Mouse (Mus musculus): Measurements from ENCODE around the gene Fgf11.

Gene Fgf11

DNA sequence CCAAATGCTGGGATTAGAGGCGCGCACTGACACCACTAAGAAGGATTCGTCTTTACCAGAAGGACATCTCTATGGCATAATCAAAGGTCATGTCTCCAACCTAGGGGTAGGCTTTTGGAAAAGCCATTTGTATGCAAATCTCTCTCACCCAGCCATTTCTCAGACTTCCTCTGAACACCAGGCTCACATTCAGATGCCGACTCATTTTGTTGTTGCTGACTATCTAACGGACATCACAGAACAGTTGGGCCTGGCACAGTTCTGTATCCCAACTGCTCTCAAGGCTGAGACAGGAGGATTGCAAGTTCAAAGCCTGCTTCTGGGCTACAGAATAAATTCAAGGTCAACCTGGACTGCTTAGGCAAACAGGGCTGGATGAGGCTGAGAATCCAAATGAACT lies 14.4 kb downstream of the Fgf11 start:
- in situ Hi-C loops (cut with MboI; ENCODE audit: low sequenced_read_pairs), result no loop called here

DNA sequence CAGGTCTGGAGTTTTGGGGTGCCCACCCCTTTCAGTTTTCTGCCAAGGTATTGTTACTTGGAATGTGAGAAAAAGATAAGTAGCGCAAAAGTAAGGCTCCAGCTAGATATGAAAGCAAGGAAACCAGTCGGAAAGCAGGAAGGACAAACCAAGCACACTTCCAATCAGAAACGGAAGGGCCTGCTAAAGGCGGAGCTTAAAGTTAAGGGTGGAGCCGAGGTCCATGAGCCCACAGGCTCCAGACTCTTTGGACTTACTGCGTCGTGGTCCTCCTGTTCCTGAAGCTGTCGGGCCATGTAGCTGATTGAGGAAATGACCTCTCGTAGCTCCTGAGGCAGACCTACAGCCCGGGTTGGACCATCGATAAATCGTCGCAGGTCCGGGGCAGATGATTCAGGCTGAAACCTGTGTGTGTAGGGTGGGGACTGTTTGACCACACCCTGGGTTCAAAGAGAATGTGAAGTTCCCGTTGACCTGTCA lies 16.8 kb downstream of the Fgf11 start:
- in situ Hi-C loops (cut with MboI; ENCODE audit: low sequenced_read_pairs), result no loop called here

DNA sequence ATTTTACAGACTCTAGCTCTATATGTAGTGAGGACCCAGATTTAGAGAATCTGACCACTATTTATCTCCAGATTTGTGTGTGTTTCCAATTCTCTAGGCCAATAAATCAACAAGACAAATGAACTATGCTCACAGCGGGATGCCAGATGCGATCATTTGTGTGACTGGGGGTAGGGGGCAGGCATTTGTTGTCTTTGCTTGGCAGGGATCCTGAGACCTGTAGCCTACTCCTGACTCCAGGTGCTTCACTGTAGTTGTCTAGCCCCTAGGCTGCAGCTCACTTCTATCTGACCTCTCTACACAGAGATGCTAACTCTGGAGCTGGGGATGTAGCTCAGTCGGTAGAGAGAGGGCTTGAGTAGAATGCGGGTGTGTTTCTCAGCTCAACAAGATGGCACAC lies 19.8 kb downstream of the Fgf11 start:
- in situ Hi-C loops (cut with MboI; ENCODE audit: low sequenced_read_pairs), result no loop called here

DNA sequence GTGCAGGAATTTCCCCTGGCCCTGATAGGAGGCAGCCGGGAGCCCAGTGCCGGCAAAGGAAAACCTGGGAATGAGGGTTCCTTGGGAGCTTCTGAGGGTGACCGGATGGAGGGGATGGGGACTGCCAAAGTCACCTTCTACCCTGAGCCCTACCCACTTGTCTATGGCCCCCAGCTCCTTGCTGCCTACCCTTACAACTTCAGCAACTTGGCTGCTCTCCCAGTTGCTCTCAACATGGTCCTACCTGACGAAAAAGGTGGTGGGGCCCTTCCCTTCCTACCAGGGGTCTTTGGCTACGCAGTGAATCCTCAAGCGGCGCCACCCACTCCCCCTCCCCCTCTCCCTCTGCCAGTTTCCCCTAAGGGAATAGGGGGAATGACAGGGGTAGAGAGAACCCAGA lies 22.7 kb downstream of the Fgf11 start:
- in situ Hi-C loops (cut with MboI; ENCODE audit: low sequenced_read_pairs), result no loop called here

DNA sequence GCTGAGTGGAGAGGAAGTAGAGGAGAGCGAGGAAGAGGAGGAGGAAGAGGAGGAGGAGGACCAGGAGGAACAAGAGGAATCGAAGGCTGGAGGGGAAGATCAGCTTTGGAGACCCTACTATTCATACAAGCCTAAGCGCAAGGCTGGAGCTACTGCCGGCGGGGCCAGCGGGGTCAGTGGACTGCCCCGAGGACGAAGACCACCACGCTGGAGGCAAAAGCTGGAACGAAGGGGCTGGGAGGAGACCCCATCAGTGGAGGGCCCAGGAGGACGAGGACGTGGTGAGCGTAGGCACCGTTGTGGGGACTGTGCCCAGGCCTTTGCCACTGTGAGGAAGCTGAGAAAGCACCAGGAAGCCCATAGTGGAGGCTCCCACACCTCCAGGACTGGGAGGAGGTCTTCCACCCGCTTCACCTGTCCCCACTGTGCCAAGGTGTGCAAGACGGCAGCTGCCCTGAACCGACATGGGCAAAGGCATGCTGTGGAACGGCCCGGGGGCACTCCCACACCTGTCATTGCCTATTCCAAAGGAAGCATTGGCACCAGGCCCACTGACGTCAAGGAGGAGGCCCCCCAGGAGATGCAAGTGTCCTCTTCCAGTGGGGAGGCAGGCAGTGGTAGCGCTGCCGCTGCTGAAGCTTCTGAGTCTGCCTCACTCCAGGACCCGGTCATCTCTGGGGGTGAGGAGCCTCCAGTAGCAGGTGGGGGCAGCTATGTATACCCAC lies 23.2 kb downstream of the Fgf11 start:
- in situ Hi-C loops (cut with MboI; ENCODE audit: low sequenced_read_pairs), result no loop called here

DNA sequence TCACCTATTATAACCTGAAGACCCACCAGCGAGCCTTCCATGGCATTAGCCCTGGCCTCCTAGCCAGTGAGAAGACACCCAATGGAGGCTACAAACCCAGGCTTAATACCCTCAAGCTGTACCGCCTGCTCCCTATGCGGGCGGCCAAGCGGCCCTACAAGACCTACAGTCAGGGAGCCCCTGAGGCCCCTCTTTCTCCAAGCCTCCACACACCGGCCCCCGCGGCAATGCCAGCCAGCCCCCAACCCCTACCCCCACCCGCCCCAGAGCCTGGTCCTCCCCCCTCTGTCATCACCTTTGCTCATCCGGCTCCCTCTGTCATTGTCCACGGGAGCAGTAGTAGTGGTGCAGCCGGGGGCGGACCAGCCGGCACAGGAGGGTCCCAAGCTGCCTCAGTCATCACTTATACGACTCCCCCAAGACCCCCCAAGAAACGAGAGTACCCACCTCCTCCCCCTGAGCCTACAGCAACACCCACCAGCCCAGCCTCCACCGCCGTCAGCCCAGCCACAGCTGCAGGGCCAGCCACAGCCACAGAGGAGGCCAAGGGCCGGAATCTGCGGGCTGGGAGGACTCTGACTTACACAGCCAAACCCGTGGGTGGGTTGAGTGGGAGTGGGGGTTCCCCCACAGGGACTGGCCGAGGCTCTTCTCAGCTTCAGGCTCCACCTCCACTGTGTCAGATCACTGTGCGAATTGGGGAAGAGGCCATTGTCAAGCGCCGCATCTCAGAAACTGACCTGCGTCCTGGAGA lies 24.0 kb downstream of the Fgf11 start:
- in situ Hi-C loops (cut with MboI; ENCODE audit: low sequenced_read_pairs), result no loop called here

DNA sequence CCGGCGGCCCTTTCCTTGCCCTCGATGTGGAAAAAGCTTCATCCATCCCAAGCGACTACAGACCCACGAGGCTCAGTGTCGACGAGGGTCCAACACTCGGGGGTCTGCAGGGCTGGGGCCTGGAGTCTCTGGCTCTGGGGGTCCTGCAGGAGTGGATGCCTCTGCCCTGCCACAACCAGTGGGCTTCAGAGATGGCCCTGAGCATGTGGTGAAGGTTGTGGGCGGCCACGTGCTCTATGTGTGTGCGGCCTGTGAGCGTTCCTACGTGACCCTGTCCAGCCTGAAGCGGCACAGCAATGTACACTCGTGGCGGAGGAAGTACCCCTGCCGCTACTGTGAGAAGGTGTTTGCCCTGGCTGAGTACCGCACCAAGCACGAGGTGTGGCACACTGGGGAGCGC lies 25.2 kb downstream of the Fgf11 start:
- in situ Hi-C loops (cut with MboI; ENCODE audit: low sequenced_read_pairs), result no loop called here

DNA sequence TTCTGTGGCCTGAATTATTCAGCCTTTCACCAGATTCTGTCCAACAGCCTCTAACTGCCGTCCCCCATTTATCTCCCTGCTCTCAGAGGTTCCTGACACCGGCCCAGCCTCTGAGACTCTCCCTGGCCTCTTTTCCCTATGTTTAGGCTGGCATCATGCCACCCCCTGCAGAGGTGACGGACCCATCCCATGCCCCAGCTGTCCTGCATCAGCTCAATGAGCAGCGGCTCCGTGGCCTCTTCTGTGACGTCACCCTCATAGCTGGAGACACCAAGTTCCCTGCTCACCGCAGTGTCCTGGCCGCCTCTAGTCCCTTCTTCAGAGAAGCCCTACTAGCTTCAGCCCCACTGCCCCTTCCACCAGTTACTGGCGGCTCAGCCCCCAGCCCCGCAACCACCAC lies 25.9 kb downstream of the Fgf11 start:
- in situ Hi-C loops (cut with MboI; ENCODE audit: low sequenced_read_pairs), result no loop called here

DNA sequence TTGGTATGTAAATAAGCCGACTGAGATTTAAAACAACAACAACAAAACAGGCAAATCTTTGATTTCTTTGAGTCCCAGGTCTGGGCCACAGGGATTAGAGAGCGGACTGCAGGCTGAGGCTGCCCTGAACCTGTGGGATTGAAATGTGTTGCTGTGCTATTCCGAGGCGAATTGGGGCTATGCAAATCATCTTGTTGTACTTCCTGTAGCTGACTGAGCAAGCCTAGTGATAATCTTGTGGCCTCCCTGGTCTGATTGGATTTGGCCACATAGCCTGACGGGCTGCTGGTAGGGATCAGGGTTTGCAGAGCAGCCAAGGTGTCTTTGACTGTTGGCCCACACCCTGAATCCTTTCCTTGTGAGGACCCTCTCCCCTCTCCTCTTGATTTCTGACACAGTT lies 26.7 kb downstream of the Fgf11 start:
- in situ Hi-C loops (cut with MboI; ENCODE audit: low sequenced_read_pairs), result no loop called here

DNA sequence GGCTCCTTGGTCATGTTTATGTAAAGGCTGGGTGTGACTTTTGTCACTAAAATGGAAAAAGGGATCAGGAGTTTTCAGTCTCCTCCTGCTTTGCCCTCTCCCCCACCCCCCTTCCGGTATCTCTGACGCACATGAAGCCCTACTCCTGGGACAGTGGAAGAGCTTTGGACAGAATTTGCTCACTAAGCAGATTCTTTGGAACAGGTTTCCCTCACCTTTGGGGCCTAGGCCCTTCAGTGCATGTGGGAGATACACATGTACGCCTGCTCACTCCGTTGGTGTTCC lies 34.1 kb downstream of the Fgf11 start:
- in situ Hi-C loops (cut with MboI; ENCODE audit: low sequenced_read_pairs), result no loop called here

DNA sequence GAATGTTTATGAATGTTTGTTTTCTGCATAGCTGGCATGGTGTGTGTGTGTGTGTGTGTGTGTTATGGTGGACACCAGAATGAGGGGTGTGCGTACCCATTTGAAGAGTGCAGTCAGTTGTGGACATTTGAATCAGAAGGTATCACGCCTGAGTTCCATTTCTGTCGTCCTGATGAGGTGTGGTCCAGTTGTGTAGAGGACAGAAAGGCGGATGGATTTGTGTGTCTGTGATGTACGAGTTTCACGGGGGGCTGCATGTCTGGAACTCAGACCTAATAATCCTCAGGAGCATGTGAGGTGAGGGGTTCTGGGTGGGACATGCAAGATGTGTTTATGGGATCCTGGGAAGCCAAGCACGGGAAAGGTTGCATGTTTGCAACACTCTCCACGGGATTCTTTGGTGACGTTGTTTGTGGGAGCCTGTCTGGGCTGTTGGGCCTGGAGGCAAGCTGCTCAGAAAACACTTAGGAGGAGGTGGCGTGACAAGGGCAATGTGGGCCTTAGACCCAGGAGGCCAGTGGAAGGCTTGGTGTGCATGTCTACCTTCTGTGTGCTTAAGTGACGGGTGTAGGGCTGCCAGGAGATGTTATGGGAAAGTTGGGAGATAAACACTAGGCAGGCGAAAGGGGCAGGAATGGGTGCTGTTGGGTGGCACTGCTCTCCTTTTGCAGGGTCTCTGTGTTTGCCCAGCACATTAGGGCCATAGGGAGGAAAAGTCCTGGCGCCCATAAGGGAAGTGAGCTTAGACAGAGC lies 34.6 kb downstream of the Fgf11 start:
- in situ Hi-C loops (cut with MboI; ENCODE audit: low sequenced_read_pairs), result no loop called here

DNA sequence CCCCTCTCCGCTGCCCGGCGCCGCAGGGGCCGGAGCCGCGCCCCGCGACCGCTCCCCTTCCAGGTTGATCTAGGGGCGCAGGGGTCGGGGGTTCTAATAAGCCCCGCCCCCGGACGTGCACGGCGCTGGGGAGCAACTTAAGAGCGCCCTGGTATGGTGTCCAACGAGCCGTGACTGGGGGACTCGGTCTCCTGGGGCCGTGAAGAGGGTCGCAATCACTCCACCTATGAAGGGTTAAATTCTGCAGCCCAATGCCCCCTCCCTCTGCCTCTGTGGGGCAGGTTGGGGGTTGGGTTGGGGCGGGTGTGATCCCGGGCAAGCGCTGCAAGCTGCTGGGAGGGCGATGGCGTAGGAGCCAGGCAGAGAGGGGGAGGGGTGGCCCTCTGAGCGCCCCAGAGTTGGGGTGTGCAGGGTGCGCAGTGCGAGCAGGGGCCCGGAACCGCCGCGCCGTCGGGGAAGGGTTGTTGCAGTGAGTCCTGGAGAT lies 35.5 kb downstream of the Fgf11 start:
- in situ Hi-C loops (cut with MboI; ENCODE audit: low sequenced_read_pairs), result no loop called here

DNA sequence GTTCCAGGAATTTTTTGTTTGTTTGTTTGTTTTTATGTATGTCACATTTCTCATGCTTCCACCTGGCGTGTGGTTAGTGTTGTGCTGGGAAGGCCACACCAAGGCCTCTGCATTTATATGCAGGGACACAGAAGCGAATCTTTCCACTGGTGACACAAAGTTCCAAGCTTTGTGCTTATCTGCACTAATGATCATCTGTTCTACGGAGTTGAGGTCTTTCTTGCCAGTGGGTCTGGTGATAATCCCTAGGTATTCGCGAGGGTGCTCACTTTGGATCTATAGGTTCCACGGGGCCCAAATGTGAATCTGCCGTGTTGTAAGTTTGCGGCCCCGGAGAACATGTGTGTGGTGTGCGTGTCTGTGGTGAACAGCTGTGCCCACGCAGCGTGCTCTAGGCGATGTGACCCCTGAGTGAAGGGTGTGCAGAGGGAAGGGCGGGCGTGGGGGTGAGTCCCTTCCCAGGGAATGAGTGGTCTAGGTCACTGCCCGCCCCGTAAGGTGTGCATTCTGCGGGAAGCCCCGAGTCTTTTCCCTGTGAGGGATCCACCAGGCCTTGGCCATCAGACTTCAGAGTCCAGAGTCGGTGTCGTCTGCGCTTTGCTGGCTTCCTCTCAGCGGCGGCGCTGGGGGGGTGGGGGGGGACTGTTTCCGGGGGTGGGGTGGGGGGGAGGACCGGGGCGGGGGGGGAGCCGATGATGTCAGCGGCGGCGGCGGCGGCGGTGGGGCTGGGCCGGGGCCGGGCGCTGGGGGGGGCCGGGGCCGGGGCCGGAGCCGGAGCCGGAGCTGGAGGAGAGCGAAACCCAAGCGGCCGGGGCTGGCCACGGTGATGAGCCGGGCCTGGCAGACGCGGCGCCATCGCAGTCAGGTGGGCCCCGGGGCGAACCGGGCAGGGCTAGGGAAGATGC lies 36.2 kb downstream of the Fgf11 start, which contains the start of gene Zbtb4:
Zbtb4 (plus strand) TSS at position 692 of the 905 bp plus-strand sequence.
- in situ Hi-C loops (cut with MboI; ENCODE audit: low sequenced_read_pairs), result no loop called here

DNA sequence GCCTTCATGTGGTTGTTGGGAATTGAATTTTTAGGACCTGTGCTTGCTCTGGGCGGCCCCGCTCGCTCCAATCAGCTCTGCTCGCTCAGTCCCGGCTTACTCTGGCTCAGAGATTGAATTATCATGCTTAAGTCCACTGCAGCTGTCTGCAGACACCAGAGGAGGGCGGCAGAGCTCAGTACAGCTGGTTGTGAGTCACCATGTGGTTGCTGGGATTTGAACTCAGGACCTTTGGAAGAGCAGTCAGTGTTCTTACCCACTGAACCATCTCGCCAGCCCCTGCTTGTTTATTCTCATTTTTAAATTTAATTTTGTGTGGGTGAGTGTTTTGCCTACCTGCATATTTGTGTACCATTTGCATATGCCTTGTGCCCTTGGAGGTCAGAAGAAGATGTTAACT lies 38.1 kb downstream of the Fgf11 start:
- in situ Hi-C loops (cut with MboI; ENCODE audit: low sequenced_read_pairs), result no loop called here

DNA sequence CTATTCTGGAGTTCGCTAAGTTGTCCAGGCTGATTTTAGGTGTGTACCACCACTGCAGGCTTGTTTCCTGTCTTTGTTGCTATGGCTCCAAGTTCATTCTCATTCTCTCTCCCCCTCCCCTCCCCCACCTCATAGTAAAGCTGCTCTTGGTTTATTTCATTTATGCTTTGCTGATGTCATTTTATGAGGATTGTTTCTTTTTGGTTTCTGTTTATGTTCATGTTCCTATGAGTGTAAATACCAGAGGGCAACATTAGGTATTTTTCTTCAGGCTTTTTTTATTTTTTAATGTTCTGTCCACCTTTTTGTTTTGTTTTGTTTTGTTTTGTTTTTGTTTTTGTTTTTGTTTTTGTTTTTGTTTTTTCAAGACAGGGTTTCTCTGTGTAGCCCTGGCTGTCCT lies 39.8 kb downstream of the Fgf11 start, which contains the start of gene Slc35g3:
Slc35g3 (minus strand) TSS at position 101 of the 400 bp plus-strand sequence.
- in situ Hi-C loops (cut with MboI; ENCODE audit: low sequenced_read_pairs), result no loop called here

DNA sequence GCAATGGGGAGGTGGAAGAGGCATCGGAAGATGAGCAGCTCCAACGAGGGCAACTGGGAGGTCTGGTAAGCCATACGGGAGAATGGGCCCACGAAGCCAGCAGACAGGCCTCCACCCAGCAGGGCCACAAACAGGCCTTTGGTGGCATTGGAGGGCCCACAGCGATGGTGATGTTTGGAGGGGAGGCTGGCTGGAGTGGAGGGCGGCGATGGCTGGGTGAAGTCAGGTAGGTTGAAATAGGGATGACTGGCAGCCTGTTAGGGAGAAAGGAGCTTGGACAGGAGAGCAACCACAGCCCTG lies 40.8 kb downstream of the Fgf11 start:
- in situ Hi-C loops (cut with MboI; ENCODE audit: low sequenced_read_pairs), result no loop called here

DNA sequence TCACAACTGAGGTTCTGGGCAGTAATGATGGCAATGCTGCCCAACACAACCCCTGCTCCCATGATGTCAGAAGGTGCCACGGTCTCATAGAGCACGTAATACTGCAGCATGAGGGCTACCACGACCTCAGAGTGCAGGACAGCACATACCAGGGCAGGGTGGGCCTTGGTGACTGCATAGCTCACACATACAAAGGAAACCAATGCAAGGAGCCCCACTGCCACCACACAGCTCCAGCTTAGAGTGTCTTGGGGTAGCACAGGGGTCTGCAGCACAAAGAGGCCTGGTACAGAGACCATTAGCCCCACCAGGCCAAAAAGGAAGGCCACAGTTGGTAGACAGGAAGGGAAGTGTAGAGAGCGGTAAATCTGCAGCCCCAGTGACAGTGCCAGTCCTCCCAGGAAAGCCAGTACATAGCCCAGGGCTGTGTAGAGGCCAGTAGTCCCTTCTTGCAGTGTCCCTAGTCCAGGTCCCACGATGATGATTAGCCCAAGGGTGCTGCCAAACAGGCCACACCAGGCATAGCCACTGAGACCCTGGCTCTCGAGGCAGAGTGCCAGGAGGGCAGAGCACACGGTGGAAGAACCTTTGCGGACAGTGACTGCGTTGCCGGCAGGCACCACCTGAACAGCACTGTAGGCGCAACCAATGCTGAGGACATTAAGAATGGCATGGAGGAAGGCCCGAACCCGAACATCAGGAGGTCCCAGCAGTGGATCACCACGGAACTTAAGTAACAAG lies 41.3 kb downstream of the Fgf11 start:
- in situ Hi-C loops (cut with MboI; ENCODE audit: low sequenced_read_pairs), result no loop called here

DNA sequence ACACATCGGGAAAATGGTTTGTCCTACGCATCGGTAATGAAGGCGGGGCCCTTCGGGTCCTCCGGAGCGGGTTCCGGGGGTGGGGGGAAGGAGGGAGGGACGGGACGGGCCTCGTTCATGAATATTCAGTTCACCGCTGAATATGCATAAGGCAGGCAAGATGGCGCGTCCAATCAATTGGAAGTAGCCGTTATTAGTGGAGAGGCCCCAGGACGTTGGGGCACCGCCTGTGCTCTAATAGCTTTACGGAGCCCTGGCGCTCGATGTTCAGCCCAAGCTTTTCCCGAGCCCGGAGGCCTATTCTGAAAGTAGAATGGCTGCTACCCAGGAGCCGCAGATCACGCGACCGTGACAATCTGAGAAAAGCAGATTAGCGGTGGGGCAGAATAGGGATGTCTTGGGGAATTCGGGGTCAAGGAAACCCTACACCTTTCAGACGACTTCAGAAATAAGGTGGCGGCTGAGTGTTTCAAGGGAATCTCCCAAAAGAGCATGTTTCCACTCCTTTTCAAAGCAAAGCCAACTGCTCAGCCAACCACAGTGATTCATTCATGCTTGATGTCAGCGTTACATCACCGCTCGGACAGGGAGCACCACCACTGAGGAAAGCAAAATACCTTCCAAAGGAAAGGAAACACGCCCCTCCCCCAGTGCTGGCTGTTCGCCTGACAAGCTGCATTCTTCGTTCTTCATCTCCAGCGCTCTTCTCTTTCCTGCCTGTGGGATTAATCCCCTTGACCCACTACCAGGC lies 42.5 kb downstream of the Fgf11 start:
- in situ Hi-C loops (cut with MboI; ENCODE audit: low sequenced_read_pairs), result no loop called here

DNA sequence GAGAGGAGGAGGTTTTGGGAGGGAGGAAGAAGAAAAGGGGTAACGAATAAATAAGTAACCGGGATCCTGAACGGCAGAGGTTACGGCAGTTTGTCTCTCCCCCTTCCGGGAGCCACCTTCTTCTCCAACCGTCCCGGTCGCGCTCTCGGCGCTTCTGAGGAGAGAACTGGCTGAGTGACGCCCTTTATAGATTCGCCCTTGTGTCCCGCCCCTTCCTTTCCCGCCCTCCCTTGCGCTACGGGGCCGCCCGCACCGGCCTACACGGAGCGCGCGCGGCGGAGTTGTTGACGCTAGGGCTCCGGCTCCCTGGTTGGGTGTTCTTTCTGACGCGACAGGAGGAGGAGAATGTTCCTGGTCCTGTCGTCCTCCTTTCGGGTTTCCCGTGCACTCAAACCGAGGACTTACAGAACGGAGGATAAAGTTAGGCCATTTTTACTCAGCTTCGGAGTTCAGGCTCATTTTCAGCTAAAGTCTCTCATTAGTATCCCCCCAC lies 43.1 kb downstream of the Fgf11 start, which contains the start of gene Polr2a:
Polr2a (minus strand) TSS at position 160 of the 493 bp plus-strand sequence.
- in situ Hi-C loops (cut with MboI; ENCODE audit: low sequenced_read_pairs), result no loop called here

All from CH12F3 (cell line).